Mouse (Mus musculus): ENCODE data around the gene Arid1b. TPM values are rescaled to one million over a fixed set of nuclear protein-coding genes. Genes with fewer than 3 reads are reported as not detected.
A peak's percentile ranks its signal among the peaks of the same experiment; 100 is the strongest.

Arid1b gene
- polyA plus RNA-seq, 1 experiment from 2014 or later, result 20.5 TPM

GRCm38 (mm10) chr17:5064777-5065176 is 70.6 kb downstream of the Arid1b start:
- Histone ChIP-seq H3K9me3 (ENCODE audit: control insufficient read depth, low read length) (no peaks in the 10 kb centered on the region), H3K4me3 (replicated peaks; ENCODE audit: low read length) (no peak overlapping the region), H3K27me3 (ENCODE audit: control insufficient read depth, insufficient read depth, low read length) (no peaks in the 10 kb centered on the region), H3K27ac (no peak overlapping the region), H3K9ac (no peak overlapping the region), H3K4me1 (replicated peaks; ENCODE audit: control insufficient read depth, insufficient read depth, low read length) (peaks cover 45% of the 10 kb centered on the region), H3K36me3 (replicated peaks; ENCODE audit: control insufficient read depth, insufficient read depth) (no peaks in the 10 kb centered on the region), H3K4me2 (replicated peaks) (no peak overlapping the region)
- ATAC-seq (ENCODE audit: low FRiP score) (no peak), DNase-seq (ENCODE audit: low spot score) (no peak)
- 86% methylated on average over 6 of the region's 6 CpGs for WGBS

GRCm38 (mm10) chr17:5065270-5065669 is 71.1 kb downstream of the Arid1b start:
- no peak overlapping the region for H3K27ac ChIP-seq
- no peak overlapping the region for H3K4me3 ChIP-seq (replicated peaks; ENCODE audit: low read length)
- no peak for ATAC-seq (ENCODE audit: low FRiP score)
- DNase-seq (ENCODE audit: low spot score), result no peak
- H3K9ac ChIP-seq, result no peak overlapping the region
- H3K27me3 ChIP-seq (ENCODE audit: control insufficient read depth, insufficient read depth, low read length), result no peaks in the 10 kb centered on the region
- no peak overlapping the region for H3K4me2 ChIP-seq (replicated peaks)
- no peaks in the 10 kb centered on the region for H3K9me3 ChIP-seq (ENCODE audit: control insufficient read depth, low read length)
- 87% methylated on average over 6 of the region's 6 CpGs for WGBS
- peaks cover 48% of the 10 kb centered on the region for H3K4me1 ChIP-seq (replicated peaks; ENCODE audit: control insufficient read depth, insufficient read depth, low read length)
- no peaks in the 10 kb centered on the region for H3K36me3 ChIP-seq (replicated peaks; ENCODE audit: control insufficient read depth, insufficient read depth)

- no peaks in the 10 kb centered on the region for H3K36me3 ChIP-seq (replicated peaks; ENCODE audit: control insufficient read depth, insufficient read depth)
- no peak overlapping the region for H3K4me3 ChIP-seq (replicated peaks; ENCODE audit: low read length)
- ATAC-seq (ENCODE audit: low FRiP score), result no peak
- no peak overlapping the region for H3K9ac ChIP-seq
- no peaks in the 10 kb centered on the region for H3K27me3 ChIP-seq (ENCODE audit: control insufficient read depth, insufficient read depth, low read length)
- DNase-seq (ENCODE audit: low spot score), result no peak
- no peak overlapping the region for H3K27ac ChIP-seq
- 85% methylated on average over 8 of the region's 8 CpGs for WGBS
- no peaks in the 10 kb centered on the region for H3K9me3 ChIP-seq (ENCODE audit: control insufficient read depth, low read length)
- no peak overlapping the region for H3K4me2 ChIP-seq (replicated peaks)
- H3K4me1 ChIP-seq (replicated peaks; ENCODE audit: control insufficient read depth, insufficient read depth, low read length), result peaks cover 43% of the 10 kb centered on the region
Measured at GRCm38 (mm10) chr17:5066835-5067234, 72.7 kb downstream of the Arid1b start.

- no peak overlapping the region for H3K4me2 ChIP-seq (replicated peaks)
- no peaks in the 10 kb centered on the region for H3K9me3 ChIP-seq (ENCODE audit: control insufficient read depth, low read length)
- no peak overlapping the region for H3K4me3 ChIP-seq (replicated peaks; ENCODE audit: low read length)
- 38% methylated on average over 4 of the region's 4 CpGs for WGBS
- peaks cover 39% of the 10 kb centered on the region for H3K4me1 ChIP-seq (replicated peaks; ENCODE audit: control insufficient read depth, insufficient read depth, low read length)
- no peak for DNase-seq (ENCODE audit: low spot score)
- no peaks in the 10 kb centered on the region for H3K27me3 ChIP-seq (ENCODE audit: control insufficient read depth, insufficient read depth, low read length)
- no peak overlapping the region for H3K27ac ChIP-seq
- H3K9ac ChIP-seq, result no peak overlapping the region
- no peaks in the 10 kb centered on the region for H3K36me3 ChIP-seq (replicated peaks; ENCODE audit: control insufficient read depth, insufficient read depth)
- ATAC-seq (ENCODE audit: low FRiP score), result no peak
Measured at GRCm38 (mm10) chr17:5067264-5067663, 73.1 kb downstream of the Arid1b start.

- no peak overlapping the region for H3K27ac ChIP-seq
- H3K4me1 ChIP-seq (replicated peaks; ENCODE audit: control insufficient read depth, insufficient read depth, low read length), result peaks cover 37% of the 10 kb centered on the region
- no peaks in the 10 kb centered on the region for H3K9me3 ChIP-seq (ENCODE audit: control insufficient read depth, low read length)
- H3K4me3 ChIP-seq (replicated peaks; ENCODE audit: low read length), result no peak overlapping the region
- ATAC-seq (ENCODE audit: low FRiP score) (no peak), DNase-seq (ENCODE audit: low spot score) (no peak)
- no peak overlapping the region for H3K9ac ChIP-seq
- H3K4me2 ChIP-seq (replicated peaks), result no peak overlapping the region
- H3K36me3 ChIP-seq (replicated peaks; ENCODE audit: control insufficient read depth, insufficient read depth), result no peaks in the 10 kb centered on the region
- 78% methylated on average over 3 of the region's 3 CpGs for WGBS
- H3K27me3 ChIP-seq (ENCODE audit: control insufficient read depth, insufficient read depth, low read length), result no peaks in the 10 kb centered on the region
Measured at GRCm38 (mm10) chr17:5070399-5070798, 76.3 kb downstream of the Arid1b start.

- Histone ChIP-seq H3K27me3 (ENCODE audit: control insufficient read depth, insufficient read depth, low read length) (no peaks in the 10 kb centered on the region), H3K27ac (no peak overlapping the region), H3K9me3 (ENCODE audit: control insufficient read depth, low read length) (no peaks in the 10 kb centered on the region), H3K4me3 (replicated peaks; ENCODE audit: low read length) (no peak overlapping the region), H3K9ac (no peak overlapping the region), H3K4me1 (replicated peaks; ENCODE audit: control insufficient read depth, insufficient read depth, low read length) (peaks cover 27% of the 10 kb centered on the region), H3K4me2 (replicated peaks) (no peak overlapping the region), H3K36me3 (replicated peaks; ENCODE audit: control insufficient read depth, insufficient read depth) (no peaks in the 10 kb centered on the region)
- WGBS, result 82% methylated on average over 4 of the region's 4 CpGs
- ATAC-seq (ENCODE audit: low FRiP score) (no peak), DNase-seq (ENCODE audit: low spot score) (no peak)
Measured at GRCm38 (mm10) chr17:5072539-5072938, 78.4 kb downstream of the Arid1b start.

GRCm38 (mm10) chr17:5074752-5075506 is 80.8 kb downstream of the Arid1b start:
- H3K9me3 ChIP-seq (ENCODE audit: control insufficient read depth, low read length), result no peaks in the 10 kb centered on the region
- no peak overlapping the region for H3K27ac ChIP-seq
- ATAC-seq (ENCODE audit: low FRiP score) (no peak), DNase-seq (ENCODE audit: low spot score) (no peak)
- H3K4me1 ChIP-seq (replicated peaks; ENCODE audit: control insufficient read depth, insufficient read depth, low read length), result peaks cover 26% of the 10 kb centered on the region
- no peak overlapping the region for H3K4me3 ChIP-seq (replicated peaks; ENCODE audit: low read length)
- WGBS, result 85% methylated on average over 7 of the region's 7 CpGs
- no peaks in the 10 kb centered on the region for H3K36me3 ChIP-seq (replicated peaks; ENCODE audit: control insufficient read depth, insufficient read depth)
- H3K27me3 ChIP-seq (ENCODE audit: control insufficient read depth, insufficient read depth, low read length), result no peaks in the 10 kb centered on the region
- no peak overlapping the region for H3K9ac ChIP-seq
- no peak overlapping the region for H3K4me2 ChIP-seq (replicated peaks)

- 70% methylated on average over 9 of the region's 9 CpGs for WGBS
- Histone ChIP-seq H3K27me3 (ENCODE audit: control insufficient read depth, insufficient read depth, low read length) (no peaks in the 10 kb centered on the region), H3K9ac (no peak overlapping the region), H3K36me3 (replicated peaks; ENCODE audit: control insufficient read depth, insufficient read depth) (no peaks in the 10 kb centered on the region), H3K4me3 (replicated peaks; ENCODE audit: low read length) (no peak overlapping the region), H3K4me2 (replicated peaks) (no peak overlapping the region), H3K27ac (no peak overlapping the region), H3K9me3 (ENCODE audit: control insufficient read depth, low read length) (no peaks in the 10 kb centered on the region), H3K4me1 (replicated peaks; ENCODE audit: control insufficient read depth, insufficient read depth, low read length) (peaks cover 44% of the 10 kb centered on the region)
- no peak for ATAC-seq (ENCODE audit: low FRiP score)
- DNase-seq (ENCODE audit: low spot score), result no peak
Measured at GRCm38 (mm10) chr17:5077996-5078395, 83.9 kb downstream of the Arid1b start.

GRCm38 (mm10) chr17:5078576-5078975 is 84.4 kb downstream of the Arid1b start:
- no peak for ATAC-seq (ENCODE audit: low FRiP score)
- H3K4me3 ChIP-seq (replicated peaks; ENCODE audit: low read length), result no peak overlapping the region
- DNase-seq (ENCODE audit: low spot score), result no peak
- no peak overlapping the region for H3K9ac ChIP-seq
- no peak overlapping the region for H3K4me2 ChIP-seq (replicated peaks)
- 0 out of 2 replicates have a peak overlapping the region, but pooled peaks have one; percentile 53 for H3K27ac ChIP-seq
- WGBS, result 55% methylated on average over 5 of the region's 5 CpGs
- no peaks in the 10 kb centered on the region for H3K9me3 ChIP-seq (ENCODE audit: control insufficient read depth, low read length)
- H3K27me3 ChIP-seq (ENCODE audit: control insufficient read depth, insufficient read depth, low read length), result no peaks in the 10 kb centered on the region
- H3K4me1 ChIP-seq (replicated peaks; ENCODE audit: control insufficient read depth, insufficient read depth, low read length), result peaks cover 50% of the 10 kb centered on the region
- H3K36me3 ChIP-seq (replicated peaks; ENCODE audit: control insufficient read depth, insufficient read depth), result no peaks in the 10 kb centered on the region

Measured in hindbrain, embryonic 14.5 days (tissue).